Mouse (Mus musculus): ENCODE results near the gene Prrg2. TPM values are rescaled to one million over a fixed set of nuclear protein-coding genes. Genes with fewer than 3 reads are reported as not detected.
"Not testable (repeated sequence)": the region's sequence is repeated elsewhere in the genome, so short reads cannot be mapped to it uniquely, and the experiment has no call there.

The Prrg2 gene
- polyA plus RNA-seq (2015; fragmentation: Nextera tagmentation; extraction: Ambion mirVana) = 23.1 and 25.1 TPM in 2 replicates

GRCm38 (mm10) chr7:45062239-45062835 lies at the start of gene Prrg2, which contains the start of gene Nosip:
Gene Prrg2 (minus strand): TSS chr7:45062677.
Gene Nosip (plus strand): TSS chr7:45062429.
- Histone ChIP-seq H3K4me3 (peak within 1 kb of the TSS; percentile 72), H3K4me2 (peak within 1 kb of the TSS; percentile 55), H3K27ac (peak within 1 kb of the TSS; percentile 96), H3K36me3 (peaks cover 13% of the 10 kb centered on the region; the same call in 1 of the 2 replicates), H3K27me3 (no peaks in the 10 kb centered on the region), H3K4me1 (peaks cover 21% of the 10 kb centered on the region), H3K9ac (peak within 1 kb of the TSS; percentile 44), H3K9me3 (no peaks in the 10 kb centered on the region)
- peak; percentile 86 for ATAC-seq (ENCODE audit: insufficient number of reproducible peaks, low FRiP score, low TSS enrichment, low read depth)
- WGBS = under 1% methylated on average over 31 of the region's 31 CpGs

GRCm38 (mm10) chr7:45111940-45112339 lies 49.5 kb upstream of the Prrg2 start:
- Histone ChIP-seq H3K9ac (no peak overlapping the region), H3K4me1 (no peaks in the 10 kb centered on the region)

GRCm38 (mm10) chr7:45110089-45110488 lies 47.6 kb upstream of the Prrg2 start:
- not testable (repeated sequence) for ATAC-seq (ENCODE audit: insufficient number of reproducible peaks, low FRiP score, low TSS enrichment, low read depth); H3K9me3 ChIP-seq; H3K36me3 ChIP-seq; H3K4me2 ChIP-seq; H3K4me1 ChIP-seq; H3K27me3 ChIP-seq; H3K27ac ChIP-seq; H3K9ac ChIP-seq; H3K4me3 ChIP-seq
- 87% methylated on average over 4 of the region's 4 CpGs for WGBS

More at GRCm38 (mm10) chr7:45111940-45112339, 49.5 kb upstream of the Prrg2 start:
- Histone ChIP-seq H3K9me3 (no peaks in the 10 kb centered on the region), H3K4me2 (no peak overlapping the region), H3K36me3 (no peaks in the 10 kb centered on the region), H3K27me3 (no peaks in the 10 kb centered on the region), H3K27ac (no peak overlapping the region), H3K4me3 (no peak overlapping the region)
- WGBS = 34% methylated on average over 2 of the region's 2 CpGs
- no peak for ATAC-seq (ENCODE audit: insufficient number of reproducible peaks, low FRiP score, low TSS enrichment, low read depth)

- Histone ChIP-seq H3K4me3 (no peak overlapping the region), H3K4me1 (peaks cover 23% of the 10 kb centered on the region), H3K9ac (no peak overlapping the region), H3K36me3 (no peaks in the 10 kb centered on the region), H3K4me2 (no peak overlapping the region), H3K27me3 (no peaks in the 10 kb centered on the region), H3K9me3 (no peaks in the 10 kb centered on the region), H3K27ac (no peak overlapping the region)
- ATAC-seq (ENCODE audit: insufficient number of reproducible peaks, low FRiP score, low TSS enrichment, low read depth) = no peak
- WGBS = 66% methylated on average over 5 of the region's 5 CpGs
These were observed 44.7 kb upstream of the Prrg2 start for GRCm38 (mm10) chr7:45107052-45107645.

GRCm38 (mm10) chr7:45106441-45106840 lies 44.0 kb upstream of the Prrg2 start:
- no peaks in the 10 kb centered on the region for H3K9me3 ChIP-seq
- H3K4me2 ChIP-seq = no peak overlapping the region
- no peak for ATAC-seq (ENCODE audit: insufficient number of reproducible peaks, low FRiP score, low TSS enrichment, low read depth)
- H3K4me3 ChIP-seq = no peak overlapping the region
- no peaks in the 10 kb centered on the region for H3K36me3 ChIP-seq
- no peak overlapping the region for H3K9ac ChIP-seq
- H3K4me1 ChIP-seq = peaks cover 28% of the 10 kb centered on the region
- no peak overlapping the region for H3K27ac ChIP-seq
- no peaks in the 10 kb centered on the region for H3K27me3 ChIP-seq
- WGBS = 55% methylated on average over 6 of the region's 6 CpGs

GRCm38 (mm10) chr7:45105491-45105890 lies 43.0 kb upstream of the Prrg2 start:
- 68% methylated on average over 8 of the region's 8 CpGs for WGBS
- Histone ChIP-seq H3K9ac (no peak overlapping the region), H3K36me3 (no peaks in the 10 kb centered on the region), H3K4me2 (no peak overlapping the region), H3K4me1 (peaks cover 28% of the 10 kb centered on the region), H3K27ac (no peak overlapping the region), H3K27me3 (no peaks in the 10 kb centered on the region), H3K9me3 (no peaks in the 10 kb centered on the region), H3K4me3 (no peak overlapping the region)
- no peak for ATAC-seq (ENCODE audit: insufficient number of reproducible peaks, low FRiP score, low TSS enrichment, low read depth)

- Histone ChIP-seq H3K9me3 (no peaks in the 10 kb centered on the region), H3K27me3 (no peaks in the 10 kb centered on the region), H3K4me2 (no peak overlapping the region), H3K36me3 (no peaks in the 10 kb centered on the region), H3K4me1 (peaks cover 28% of the 10 kb centered on the region), H3K4me3 (no peak overlapping the region), H3K9ac (no peak overlapping the region), H3K27ac (no peak overlapping the region)
- no peak for ATAC-seq (ENCODE audit: insufficient number of reproducible peaks, low FRiP score, low TSS enrichment, low read depth)
- WGBS = 78% methylated on average over 5 of the region's 5 CpGs
These were observed 42.5 kb upstream of the Prrg2 start for GRCm38 (mm10) chr7:45104941-45105340.

GRCm38 (mm10) chr7:45103652-45104180 lies 41.2 kb upstream of the Prrg2 start, which contains the start of gene Fcgrt:
Gene Fcgrt (minus strand): TSS chr7:45103851.
- Histone ChIP-seq H3K4me2 (peak within 1 kb of the TSS; percentile 56), H3K27ac (peak within 1 kb of the TSS; percentile 96), H3K9ac (peak within 1 kb of the TSS; percentile 54), H3K9me3 (no peaks in the 10 kb centered on the region), H3K4me1 (peaks cover 28% of the 10 kb centered on the region), H3K4me3 (peak within 1 kb of the TSS; percentile 39), H3K27me3 (no peaks in the 10 kb centered on the region), H3K36me3 (0 out of 2 replicates have a peak, but pooled peaks cover 2% of the 10 kb centered on the region)
- 13% methylated on average over 7 of the region's 7 CpGs for WGBS
- ATAC-seq (ENCODE audit: insufficient number of reproducible peaks, low FRiP score, low TSS enrichment, low read depth) = peak; percentile 91

- Histone ChIP-seq H3K27ac (peak overlapping the region; percentile 96), H3K9me3 (no peaks in the 10 kb centered on the region), H3K4me2 (peak overlapping the region; percentile 56), H3K4me1 (peaks cover 28% of the 10 kb centered on the region), H3K9ac (peak overlapping the region; percentile 54), H3K4me3 (peak overlapping the region; percentile 39), H3K36me3 (0 out of 2 replicates have a peak, but pooled peaks cover 2% of the 10 kb centered on the region), H3K27me3 (no peaks in the 10 kb centered on the region)
- ATAC-seq (ENCODE audit: insufficient number of reproducible peaks, low FRiP score, low TSS enrichment, low read depth) = no peak; the same call in 1 of the 2 replicates
- WGBS = 66% methylated on average over 9 of the region's 9 CpGs
These were observed 40.6 kb upstream of the Prrg2 start for GRCm38 (mm10) chr7:45102940-45103585.

- peak overlapping the region; percentile 56 for H3K4me2 ChIP-seq
- H3K9ac ChIP-seq = 0 out of 2 replicates have a peak overlapping the region, but pooled peaks have one; percentile 14
- H3K36me3 ChIP-seq = 0 out of 2 replicates have a peak, but pooled peaks cover 2% of the 10 kb centered on the region
- ATAC-seq (ENCODE audit: insufficient number of reproducible peaks, low FRiP score, low TSS enrichment, low read depth) = no peak
- H3K27me3 ChIP-seq = no peaks in the 10 kb centered on the region
- 84% methylated on average over 11 of the region's 11 CpGs for WGBS
- H3K4me1 ChIP-seq = peaks cover 28% of the 10 kb centered on the region
- H3K9me3 ChIP-seq = no peaks in the 10 kb centered on the region
- H3K4me3 ChIP-seq = peak overlapping the region; percentile 39
- peak overlapping the region; percentile 96; the same call in 1 of the 2 replicates for H3K27ac ChIP-seq
These were observed 40.0 kb upstream of the Prrg2 start for GRCm38 (mm10) chr7:45102441-45102840.

- no peak overlapping the region for H3K4me3 ChIP-seq
- peaks cover 10% of the 10 kb centered on the region for H3K36me3 ChIP-seq
- no peaks in the 10 kb centered on the region for H3K9me3 ChIP-seq
- no peak overlapping the region for H3K9ac ChIP-seq
- WGBS = 87% methylated on average over 6 of the region's 6 CpGs
- H3K27ac ChIP-seq = peak overlapping the region; percentile 3; the same call in 1 of the 2 replicates
- ATAC-seq (ENCODE audit: insufficient number of reproducible peaks, low FRiP score, low TSS enrichment, low read depth) = no peak
- no peaks in the 10 kb centered on the region for H3K27me3 ChIP-seq
- no peak overlapping the region for H3K4me2 ChIP-seq
- H3K4me1 ChIP-seq = peaks cover 28% of the 10 kb centered on the region
These were observed 37.6 kb upstream of the Prrg2 start for GRCm38 (mm10) chr7:45100046-45100445.
